Mouse (Mus musculus) myocyte (in vitro differentiated cells): ENCODE measurements around the gene Samhd1. TPM values are rescaled to one million over a fixed set of nuclear protein-coding genes. Genes with fewer than 3 reads are reported as not detected.

ENCODE experiments used
- H3K27me3 ChIP-seq: one replicate; pipeline ENCODE4 v1.6.1; 2011; ENCODE audit not compliant: control insufficient read depth, insufficient read depth, insufficient read length
- H3K36me3 ChIP-seq: one replicate; pipeline ENCODE4 v1.6.1; 2011; ENCODE audit not compliant: control insufficient read depth, insufficient read depth
- H3K4me2 ChIP-seq: one replicate; pipeline ENCODE4 v1.6.1; 2011; ENCODE audit warnings: low read depth, control low read depth
- H3K4me3 ChIP-seq: one replicate; pipeline ENCODE4 v1.5.1; 2011; ENCODE audit warnings: mild to moderate bottlenecking, control low read depth, moderate library complexity
- H3K79me2 ChIP-seq: one replicate; pipeline ENCODE4 v1.6.1; 2011; ENCODE audit not compliant: control insufficient read depth, insufficient read depth
- H3ac ChIP-seq: one replicate; pipeline ENCODE4 v1.6.1; 2011; ENCODE audit not compliant: control insufficient read depth, insufficient read length
- CEBPB ChIP-seq: IDR thresholded peaks from 2 replicates; pipeline ENCODE4 v1.6.1; 2011; ENCODE audit warnings: mild to moderate bottlenecking, moderate library complexity; ENCODE audit not compliant: poor library complexity, insufficient read depth, severe bottlenecking
- E2F4 ChIP-seq: IDR thresholded peaks from one replicate; pipeline ENCODE4 v1.6.1; 2011; ENCODE audit warnings: mild to moderate bottlenecking, control low read depth, moderate library complexity; ENCODE audit not compliant: insufficient read depth
- MAX ChIP-seq: IDR thresholded peaks from one replicate; pipeline ENCODE4 v1.6.1; 2011; ENCODE audit warnings: low read depth, mild to moderate bottlenecking, control low read depth
- MYOD1 ChIP-seq, 3 experiments: IDR thresholded peaks; one replicate each; pipeline ENCODE4 v1.6.1; 2011; ENCODE audit warnings: control low read depth in 2 of 3, low read depth in 2 of 3, mild to moderate bottlenecking in 2 of 3, moderate library complexity in 1 of 3; ENCODE audit not compliant: insufficient read length in 2 of 3, control insufficient read depth in 1 of 3
- MYOG ChIP-seq, 3 experiments: IDR thresholded peaks; one replicate each; pipeline ENCODE4 v1.6.1; 2011; ENCODE audit warnings: control low read depth in 2 of 3, low read depth in 2 of 3, mild to moderate bottlenecking in 2 of 3; ENCODE audit not compliant: insufficient read length in 2 of 3, control insufficient read depth in 1 of 3, insufficient read depth in 1 of 3
- POLR2A ChIP-seq: IDR thresholded peaks from one replicate; pipeline ENCODE4 v1.6.1; 2011; ENCODE audit warnings: low read depth, mild to moderate bottlenecking, control low read depth, moderate library complexity; ENCODE audit not compliant: insufficient read length
- POLR2AphosphoS2 ChIP-seq: IDR thresholded peaks from one replicate; pipeline ENCODE4 v1.6.1; 2011; ENCODE audit warnings: low read depth, control low read depth; ENCODE audit not compliant: insufficient read length
- REST ChIP-seq: IDR thresholded peaks from one replicate; pipeline ENCODE4 v1.6.1; 2011; ENCODE audit warnings: mild to moderate bottlenecking, control low read depth, moderate library complexity; ENCODE audit not compliant: insufficient read depth, insufficient read length
- SRF ChIP-seq: IDR thresholded peaks from one replicate; pipeline ENCODE4 v1.6.1; 2011; ENCODE audit warnings: low read depth; ENCODE audit not compliant: control insufficient read depth, insufficient read length
- TCF12 ChIP-seq: IDR thresholded peaks from one replicate; pipeline ENCODE4 v1.6.1; 2011; ENCODE audit warnings: mild to moderate bottlenecking, control low read depth; ENCODE audit not compliant: poor library complexity, insufficient read depth, severe bottlenecking
- TCF3 ChIP-seq: IDR thresholded peaks from one replicate; pipeline ENCODE4 v1.6.1; 2011; ENCODE audit warnings: low read depth, control low read depth; ENCODE audit not compliant: insufficient read length
- USF1 ChIP-seq: IDR thresholded peaks from one replicate; pipeline ENCODE4 v1.6.1; 2011; ENCODE audit warnings: low read depth, mild to moderate bottlenecking, control low read depth, moderate library complexity
- polyA plus RNA-seq: library from polyadenylated mRNA; unstranded; fragments of >200 nt; fragmentation: generic; extraction: Trizol; gene quantifications from one replicate; pipeline ENCODE4 v1.2.1, GENCODE M21; 2012; ENCODE audit warnings: missing spikeins

The Samhd1 gene
- polyA plus RNA-seq, 1 experiment = 14.0 TPM

DNA sequence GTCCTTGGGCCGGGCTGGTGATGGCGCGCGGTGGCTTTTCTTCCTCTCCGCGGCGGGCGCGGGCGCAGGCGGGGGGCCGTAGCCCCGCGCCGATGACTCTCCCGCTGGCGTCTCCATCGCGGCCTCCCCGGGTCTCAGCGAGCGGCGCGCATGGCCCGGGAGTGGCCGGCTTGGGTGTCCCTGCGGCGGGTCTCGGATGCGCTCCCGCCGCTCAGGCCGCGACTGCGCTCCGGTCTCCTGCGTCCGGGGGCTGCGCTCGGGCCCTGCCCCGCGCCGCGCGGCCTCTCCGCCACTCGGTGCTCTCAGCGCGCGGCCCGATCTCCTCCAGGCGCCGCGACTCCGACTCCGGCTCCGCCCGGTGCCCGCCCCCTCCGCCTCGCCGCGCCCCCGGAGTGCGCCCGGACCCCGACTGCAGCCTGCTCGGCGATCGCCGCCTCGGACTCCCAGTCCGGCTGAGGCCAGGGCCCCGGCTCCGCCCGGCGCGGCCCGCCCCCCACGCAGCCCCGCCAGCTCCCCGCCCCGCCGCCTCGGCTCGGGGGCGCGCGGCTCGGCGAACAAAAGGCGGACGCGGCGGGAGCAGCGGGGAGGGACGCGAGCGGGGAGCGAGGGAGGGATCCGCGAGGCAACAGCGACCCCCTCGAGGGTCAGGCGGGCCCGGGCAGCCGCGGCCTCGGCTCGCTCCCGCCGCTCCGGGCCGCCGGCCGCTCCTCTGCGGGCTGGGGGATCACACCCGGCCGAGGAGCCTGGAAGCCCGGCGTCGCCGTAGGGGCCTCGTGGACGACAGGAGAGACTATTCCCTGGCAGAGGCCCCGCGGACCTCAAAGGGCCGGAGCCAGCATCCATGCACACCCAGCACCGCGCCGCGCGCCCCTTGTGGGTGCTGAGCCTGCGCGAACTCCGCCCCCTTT lies 56.0 kb downstream of the Samhd1 start, which contains the start of gene Soga1:
Gene Soga1, minus strand, starts transcription at position 462 of the 908 bp plus-strand sequence.
- Histone ChIP-seq H3K36me3 (no peaks in the 10 kb centered on the region), H3K4me3 (peak within 1 kb of the TSS; percentile 92), H3ac (peak within 1 kb of the TSS; percentile 66), H3K27me3 (no peaks in the 10 kb centered on the region), H3K79me2 (peaks cover 41% of the 10 kb centered on the region), H3K4me2 (peak within 1 kb of the TSS; percentile 81)
- TF ChIP-seq MYOG (IDR thresholded peaks at IDR 0.05; ENCODE audit: control insufficient read depth in 1 of 3, insufficient read depth in 1 of 3, insufficient read length in 2 of 3, low read depth in 2 of 3) (peak in 2 of 3 experiments; percentile 1 to 28), MAX (no peak), POLR2AphosphoS2 (peak; percentile 52), POLR2A (peak; percentile 82), TCF3 (no peak), SRF (peak; percentile 16), MYOD1 (IDR thresholded peaks at IDR 0.05; ENCODE audit: control insufficient read depth in 1 of 3, insufficient read length in 2 of 3, low read depth in 2 of 3) (peak in 1 of 3 experiments; percentile 25)

DNA sequence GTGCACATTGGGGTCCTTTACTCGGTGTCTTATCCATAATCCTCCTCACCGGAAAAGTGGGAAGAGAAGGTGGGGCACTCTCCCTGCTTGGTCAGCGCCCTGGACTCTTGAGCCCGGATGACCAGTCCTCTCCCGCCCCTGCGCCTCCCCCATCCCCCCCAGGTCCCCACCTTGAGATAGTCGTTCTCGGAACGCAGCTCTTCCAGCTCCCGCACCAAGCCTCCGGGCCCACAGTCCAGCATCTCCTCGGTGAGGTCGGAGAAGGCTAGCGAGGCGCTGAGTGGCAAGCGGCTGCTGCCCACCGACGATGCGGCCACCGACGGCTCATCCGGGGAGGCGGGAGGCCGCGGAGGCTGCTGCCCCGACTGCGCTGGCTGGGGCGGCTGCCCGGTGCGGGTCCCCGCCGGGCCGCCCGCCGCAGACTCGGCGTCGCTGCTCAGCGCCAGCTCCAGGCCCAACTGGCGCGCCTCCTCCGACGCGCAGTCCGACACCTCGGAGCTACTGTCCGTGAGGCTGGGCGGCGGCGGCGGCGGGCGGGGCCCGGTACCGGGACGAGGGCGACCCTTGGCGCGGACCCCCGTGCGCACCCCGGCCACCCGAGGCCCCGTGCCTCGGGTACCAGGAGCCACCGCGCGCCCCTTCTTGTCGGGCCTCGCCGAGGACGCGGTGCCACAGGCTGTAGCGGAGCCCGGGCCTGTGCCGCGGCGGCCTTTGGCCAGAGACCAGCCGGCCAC lies 56.8 kb downstream of the Samhd1 start:
- no peaks in the 10 kb centered on the region for H3K36me3 ChIP-seq
- no peaks in the 10 kb centered on the region for H3K27me3 ChIP-seq
- peak overlapping the region; percentile 92 for H3K4me3 ChIP-seq
- peak overlapping the region; percentile 66 for H3ac ChIP-seq
- peak overlapping the region; percentile 81 for H3K4me2 ChIP-seq
- no peak for TF ChIP-seq SRF
- peak in 1 of 3 experiments; percentile 4 for TF ChIP-seq MYOD1 (IDR thresholded peaks at IDR 0.05; ENCODE audit: control insufficient read depth in 1 of 3, insufficient read length in 2 of 3, low read depth in 2 of 3)
- peak; percentile 15 for TF ChIP-seq POLR2A
- TF ChIP-seq CEBPB = no peak
- TF ChIP-seq MAX = no peak
- TF ChIP-seq POLR2AphosphoS2 = no peak
- TF ChIP-seq REST = no peak
- no peak for TF ChIP-seq TCF12
- TF ChIP-seq TCF3 = no peak
- no peak for TF ChIP-seq MYOG (IDR thresholded peaks at IDR 0.05; ENCODE audit: control insufficient read depth in 1 of 3, insufficient read depth in 1 of 3, insufficient read length in 2 of 3, low read depth in 2 of 3)
- no peak for TF ChIP-seq E2F4
- TF ChIP-seq USF1 = no peak
- H3K79me2 ChIP-seq = peaks cover 50% of the 10 kb centered on the region

DNA sequence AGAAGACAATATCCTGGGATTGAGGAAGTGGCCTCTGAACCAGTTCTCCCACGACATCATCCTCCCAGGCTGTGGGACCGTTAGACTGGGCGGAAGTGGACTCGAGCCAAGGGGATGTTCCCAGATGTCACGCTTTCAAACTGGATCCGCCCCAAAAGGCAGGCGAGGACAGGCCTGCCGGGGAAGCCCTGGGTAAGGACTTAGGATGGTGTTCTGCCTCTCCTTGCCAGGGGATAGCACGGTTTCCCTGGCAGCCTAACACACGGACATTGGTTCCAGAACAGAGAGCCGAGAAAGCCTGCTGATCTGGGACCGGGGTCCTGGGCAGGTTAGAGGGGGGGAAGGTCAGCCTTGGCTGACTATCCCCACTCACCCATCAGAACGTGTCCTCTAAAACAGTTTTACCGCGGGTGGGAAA lies 57.4 kb downstream of the Samhd1 start:
- TF ChIP-seq TCF3 = no peak
- peak; percentile 64 for TF ChIP-seq POLR2A
- TF ChIP-seq MAX = peak; percentile 49
- TF ChIP-seq POLR2AphosphoS2 = peak; percentile 56
- no peak for TF ChIP-seq TCF12
- no peak for TF ChIP-seq REST
- TF ChIP-seq E2F4 = no peak
- no peak for TF ChIP-seq USF1
- no peak for TF ChIP-seq MYOD1 (IDR thresholded peaks at IDR 0.05; ENCODE audit: control insufficient read depth in 1 of 3, insufficient read length in 2 of 3, low read depth in 2 of 3)
- TF ChIP-seq SRF = no peak
- TF ChIP-seq MYOG (IDR thresholded peaks at IDR 0.05; ENCODE audit: control insufficient read depth in 1 of 3, insufficient read depth in 1 of 3, insufficient read length in 2 of 3, low read depth in 2 of 3) = no peak
- no peak for TF ChIP-seq CEBPB
- H3K79me2 ChIP-seq = peaks cover 55% of the 10 kb centered on the region
- no peaks in the 10 kb centered on the region for H3K36me3 ChIP-seq
- H3K4me2 ChIP-seq = peak overlapping the region; percentile 81
- peak overlapping the region; percentile 92 for H3K4me3 ChIP-seq
- peak overlapping the region; percentile 66 for H3ac ChIP-seq
- no peaks in the 10 kb centered on the region for H3K27me3 ChIP-seq

DNA sequence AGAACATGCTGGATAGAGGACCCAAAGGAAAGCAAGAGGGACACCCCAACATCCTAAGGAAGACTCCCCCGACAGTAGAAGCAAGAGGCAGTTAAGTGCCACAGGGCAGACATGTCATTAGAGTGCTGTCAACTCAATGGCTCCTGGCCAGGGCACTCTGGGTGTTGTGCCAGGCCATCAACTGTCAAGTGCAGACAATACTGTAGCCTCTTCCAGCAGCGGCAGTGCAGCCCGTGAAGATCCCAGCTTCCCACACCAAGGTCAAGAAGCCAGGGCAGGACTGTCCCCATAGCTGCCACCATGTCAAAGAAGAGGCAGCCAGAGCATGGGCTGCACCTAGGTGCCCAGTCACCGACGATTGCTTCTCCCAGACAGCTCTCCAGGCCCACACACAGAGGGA lies 57.9 kb downstream of the Samhd1 start:
- Histone ChIP-seq H3K36me3 (no peaks in the 10 kb centered on the region), H3K27me3 (no peaks in the 10 kb centered on the region), H3K4me2 (peak overlapping the region; percentile 81), H3ac (peak overlapping the region; percentile 66), H3K4me3 (peak overlapping the region; percentile 92), H3K79me2 (peaks cover 60% of the 10 kb centered on the region)
- TF ChIP-seq E2F4 (no peak), SRF (no peak), MAX (no peak), USF1 (no peak), MYOG (IDR thresholded peaks at IDR 0.05; ENCODE audit: control insufficient read depth in 1 of 3, insufficient read depth in 1 of 3, insufficient read length in 2 of 3, low read depth in 2 of 3) (no peak), TCF12 (no peak), POLR2AphosphoS2 (no peak), CEBPB (no peak), POLR2A (no peak), TCF3 (no peak), MYOD1 (IDR thresholded peaks at IDR 0.05; ENCODE audit: control insufficient read depth in 1 of 3, insufficient read length in 2 of 3, low read depth in 2 of 3) (no peak), REST (no peak)
